Mouse (Mus musculus) brain, adult 2 months (tissue): ENCODE results near the gene Lima1.
"Not testable (repeated sequence)": the region's sequence is repeated elsewhere in the genome, so short reads cannot be mapped to it uniquely, and the experiment has no call there.

Source experiments
- DNase-seq: peaks from one replicate; pipeline ENCODE4 v3.0.0; 2011; ENCODE audit warnings: low read depth, low spot score

Lima1 gene

GRCm38 (mm10) chr15:99834681-99835080, 40.6 kb downstream of the Lima1 start:
- DNase-seq = no peak

GRCm38 (mm10) chr15:99833648-99834454, 41.4 kb downstream of the Lima1 start:
- DNase-seq = no peak

- no peak for DNase-seq
Observed at GRCm38 (mm10) chr15:99831535-99831934, 43.7 kb downstream of the Lima1 start.

GRCm38 (mm10) chr15:99828061-99828460, 47.2 kb downstream of the Lima1 start:
- DNase-seq = no peak

- DNase-seq = no peak
Observed at GRCm38 (mm10) chr15:99826210-99826888, 48.9 kb downstream of the Lima1 start.

GRCm38 (mm10) chr15:99825211-99825610, 50.0 kb downstream of the Lima1 start:
- no peak for DNase-seq

- no peak for DNase-seq
Observed at GRCm38 (mm10) chr15:99823322-99823898, 51.8 kb downstream of the Lima1 start.

GRCm38 (mm10) chr15:99822501-99822900, 52.8 kb downstream of the Lima1 start:
- DNase-seq = not testable (repeated sequence)

GRCm38 (mm10) chr15:99819621-99820279, 55.5 kb downstream of the Lima1 start:
- no peak for DNase-seq

- no peak for DNase-seq
Observed at GRCm38 (mm10) chr15:99819109-99819440, 56.2 kb downstream of the Lima1 start.

- DNase-seq = peak; percentile 67
Observed at GRCm38 (mm10) chr15:99818321-99819108, 56.7 kb downstream of the Lima1 start.

GRCm38 (mm10) chr15:99817343-99818235, 57.7 kb downstream of the Lima1 start:
- no peak for DNase-seq

GRCm38 (mm10) chr15:99815999-99816398, 59.3 kb downstream of the Lima1 start:
- DNase-seq = no peak

- peak; percentile 49 for DNase-seq
Observed at GRCm38 (mm10) chr15:99814554-99815260, 60.5 kb downstream of the Lima1 start.

GRCm38 (mm10) chr15:99813639-99814038, 61.6 kb downstream of the Lima1 start:
- no peak for DNase-seq

- DNase-seq = no peak
Observed at GRCm38 (mm10) chr15:99812097-99812496, 63.2 kb downstream of the Lima1 start.

GRCm38 (mm10) chr15:99807776-99808735, 67.2 kb downstream of the Lima1 start:
- DNase-seq = peak; percentile 63

GRCm38 (mm10) chr15:99806171-99806570, 69.1 kb downstream of the Lima1 start:
- DNase-seq = no peak

GRCm38 (mm10) chr15:99805673-99806072, 69.6 kb downstream of the Lima1 start:
- DNase-seq = no peak
